Mouse (Mus musculus): ENCODE measurements at regions not wholly inside any gene's neighbourhood (a gene's known extent, or its start where the extent isn't known, plus 50 kb on each side); places are given as distances from the start of the nearest gene placed in this dataset.

- no peak overlapping the region for H3K27ac ChIP-seq
- no peaks in the 10 kb centered on the region for H3K27me3 ChIP-seq
- H3K9me3 ChIP-seq = no peaks in the 10 kb centered on the region
- no peak overlapping the region for H3K4me3 ChIP-seq
- ATAC-seq (ENCODE audit: insufficient number of reproducible peaks, low FRiP score, low TSS enrichment, low read depth) = no peak
- H3K4me2 ChIP-seq = no peak overlapping the region
- H3K9ac ChIP-seq = no peak overlapping the region
- H3K36me3 ChIP-seq = no peaks in the 10 kb centered on the region
- no peaks in the 10 kb centered on the region for H3K4me1 ChIP-seq
- 47% methylated on average over 1 of the region's 1 CpGs for WGBS
Observed at GRCm38 (mm10) chr3:119503471-119503972, 280.7 kb downstream of the Ptbp2 start.

- Histone ChIP-seq H3K4me3 (no peak overlapping the region), H3K4me1 (no peaks in the 10 kb centered on the region), H3K36me3 (no peaks in the 10 kb centered on the region), H3K27ac (no peak overlapping the region), H3K9ac (no peak overlapping the region), H3K9me3 (no peaks in the 10 kb centered on the region), H3K27me3 (no peaks in the 10 kb centered on the region), H3K4me2 (no peak overlapping the region)
- no peak for ATAC-seq (ENCODE audit: insufficient number of reproducible peaks, low FRiP score, low TSS enrichment, low read depth)
- 68% methylated on average over 20 of the region's 20 CpGs for WGBS
Observed at GRCm38 (mm10) chr3:119498711-119499110, 285.6 kb downstream of the Ptbp2 start.

- Histone ChIP-seq H3K4me1 (no peaks in the 10 kb centered on the region), H3K36me3 (no peaks in the 10 kb centered on the region), H3K27ac (no peak overlapping the region), H3K27me3 (no peaks in the 10 kb centered on the region), H3K4me2 (no peak overlapping the region), H3K9ac (no peak overlapping the region), H3K9me3 (no peaks in the 10 kb centered on the region), H3K4me3 (no peak overlapping the region)
- no peak for ATAC-seq (ENCODE audit: insufficient number of reproducible peaks, low FRiP score, low TSS enrichment, low read depth)
- 69% methylated on average over 7 of the region's 7 CpGs for WGBS
Observed at GRCm38 (mm10) chr3:119497880-119498279, 286.4 kb downstream of the Ptbp2 start.

- no peak for ATAC-seq (ENCODE audit: insufficient number of reproducible peaks, low FRiP score, low TSS enrichment, low read depth)
- WGBS = 94% methylated on average over 5 of the region's 5 CpGs
Observed at GRCm38 (mm10) chr3:119494580-119494979, 289.7 kb downstream of the Ptbp2 start.

GRCm38 (mm10) chr3:119492627-119493026 is 291.6 kb downstream of the Ptbp2 start:
- Histone ChIP-seq H3K36me3 (no peaks in the 10 kb centered on the region), H3K27me3 (no peaks in the 10 kb centered on the region), H3K9ac (no peak overlapping the region), H3K4me2 (no peak overlapping the region), H3K4me3 (no peak overlapping the region), H3K27ac (no peak overlapping the region), H3K9me3 (no peaks in the 10 kb centered on the region), H3K4me1 (no peaks in the 10 kb centered on the region)
- no peak for ATAC-seq (ENCODE audit: insufficient number of reproducible peaks, low FRiP score, low TSS enrichment, low read depth)
- 73% methylated on average over 1 of the region's 1 CpGs for WGBS

More at GRCm38 (mm10) chr3:119494580-119494979, 289.7 kb downstream of the Ptbp2 start:
- Histone ChIP-seq H3K4me3 (no peak overlapping the region), H3K27ac (no peak overlapping the region), H3K4me2 (no peak overlapping the region), H3K4me1 (no peaks in the 10 kb centered on the region), H3K9me3 (no peaks in the 10 kb centered on the region), H3K9ac (no peak overlapping the region), H3K27me3 (no peaks in the 10 kb centered on the region), H3K36me3 (no peaks in the 10 kb centered on the region)

- no peaks in the 10 kb centered on the region for H3K36me3 ChIP-seq
- no peak overlapping the region for H3K9ac ChIP-seq
- H3K9me3 ChIP-seq = no peaks in the 10 kb centered on the region
- no peaks in the 10 kb centered on the region for H3K4me1 ChIP-seq
- H3K27ac ChIP-seq = no peak overlapping the region
- H3K4me2 ChIP-seq = no peak overlapping the region
- no peak overlapping the region for H3K4me3 ChIP-seq
- no peak for ATAC-seq (ENCODE audit: insufficient number of reproducible peaks, low FRiP score, low TSS enrichment, low read depth)
- H3K27me3 ChIP-seq = no peaks in the 10 kb centered on the region
Observed at GRCm38 (mm10) chr3:119489336-119489735, 294.9 kb downstream of the Ptbp2 start.
